Mouse (Mus musculus) MEL (cell line): ENCODE measurements at regions not wholly inside any gene's neighbourhood (a gene's known extent, or its start where the extent isn't known, plus 50 kb on each side); places are given as distances from the start of the nearest gene placed in this dataset.

Source experiments
- DNase-seq: peaks from one replicate; pipeline ENCODE4 v3.0.0; 2011; ENCODE audit warnings: low read depth, low spot score
- H3K27ac ChIP-seq: 2 replicates; pipeline ENCODE4 v1.5.1; 2012; ENCODE audit warnings: low read depth, mild to moderate bottlenecking, control low read depth, low read length, moderate library complexity; ENCODE audit not compliant: control insufficient read depth
- H3K27me3 ChIP-seq, 2 experiments: fragments of 150-350 bp in 1 of 2; sonication (generic) in 1 of 2; 2 replicates each; pipeline ENCODE4 v1.6.1; 2012; ENCODE audit warnings: low read length in 2 of 2, mild to moderate bottlenecking in 2 of 2, improper control_type of control experiment in 1 of 2, moderate library complexity in 1 of 2; ENCODE audit not compliant: insufficient read depth in 2 of 2, control insufficient read depth in 1 of 2
- H3K36me3 ChIP-seq, 2 experiments: 2 replicates each; pipeline ENCODE4 v1.6.1; 2012 to 2014; ENCODE audit warnings: low read length in 2 of 2, improper control_type of control experiment in 1 of 2, inconsistent platforms in 1 of 2, mild to moderate bottlenecking in 1 of 2; ENCODE audit not compliant: insufficient read depth in 2 of 2, control insufficient read depth in 1 of 2
- H3K4me1 ChIP-seq, 2 experiments: fragments of 150-350 bp in 1 of 2; sonication (generic) in 1 of 2; 2 replicates each; pipeline ENCODE4 v1.6.1; 2012; ENCODE audit warnings: low read length in 2 of 2, improper control_type of control experiment in 1 of 2, mild to moderate bottlenecking in 1 of 2; ENCODE audit not compliant: insufficient read depth in 2 of 2, control insufficient read depth in 1 of 2
- H3K4me3 ChIP-seq, 2 experiments: fragments of 150-350 bp in 1 of 2; sonication (generic) in 1 of 2; 2 replicates each; pipeline ENCODE4 v1.5.1; 2012; ENCODE audit warnings: low read depth in 2 of 2, low read length in 2 of 2, mild to moderate bottlenecking in 2 of 2, moderate library complexity in 2 of 2, control low read depth in 1 of 2, improper control_type of control experiment in 1 of 2; ENCODE audit not compliant: control insufficient read depth in 1 of 2, insufficient read depth in 1 of 2
- H3K79me2 ChIP-seq: 2 replicates; pipeline ENCODE4 v1.6.1; 2012; ENCODE audit warnings: mild to moderate bottlenecking, low read length, moderate library complexity; ENCODE audit not compliant: control insufficient read depth, poor library complexity, insufficient read depth
- H3K9ac ChIP-seq: 2 replicates; pipeline ENCODE4 v1.6.1; 2012; ENCODE audit warnings: low read depth, mild to moderate bottlenecking, control low read depth, low read length, moderate library complexity; ENCODE audit not compliant: control insufficient read depth, poor library complexity, severe bottlenecking
- H3K9me3 ChIP-seq: fragments of 150-350 bp; sonication (generic); replicated peaks from 2 replicates; pipeline ENCODE4 v1.6.1; 2012; ENCODE audit warnings: mild to moderate bottlenecking, low read length, improper control_type of control experiment, moderate library complexity; ENCODE audit not compliant: insufficient read depth
- E2F4 ChIP-seq: IDR thresholded peaks from 2 replicates; pipeline ENCODE4 v1.6.1; 2011; ENCODE audit warnings: low read depth, low read length, improper control_type of control experiment, borderline replicate concordance
- ELF1 ChIP-seq: IDR thresholded peaks from 2 replicates; pipeline ENCODE4 v1.6.1; 2014; ENCODE audit warnings: low read depth, mild to moderate bottlenecking, inconsistent platforms, low read length, improper control_type of control experiment, moderate library complexity
- EP300 ChIP-seq, 2 experiments: IDR thresholded peaks; 2 replicates each; pipeline ENCODE4 v1.6.1; 2011; ENCODE audit warnings: improper control_type of control experiment in 2 of 2, low read length in 2 of 2, low read depth in 1 of 2, mild to moderate bottlenecking in 1 of 2
- ETS1 ChIP-seq: IDR thresholded peaks from 2 replicates; pipeline ENCODE4 v1.6.1; 2012; ENCODE audit warnings: low read depth, mild to moderate bottlenecking, inconsistent platforms, low read length, improper control_type of control experiment, moderate library complexity
- GABPA ChIP-seq: IDR thresholded peaks from 2 replicates; pipeline ENCODE4 v1.6.1; 2012; ENCODE audit warnings: low read depth, mild to moderate bottlenecking, inconsistent platforms, low read length, improper control_type of control experiment, moderate library complexity
- HCFC1 ChIP-seq: IDR thresholded peaks from 2 replicates; pipeline ENCODE4 v1.6.1; 2012; ENCODE audit warnings: low read depth, mild to moderate bottlenecking, inconsistent platforms, low read length, improper control_type of control experiment, moderate library complexity
- JUND ChIP-seq: IDR thresholded peaks from 2 replicates; pipeline ENCODE4 v1.6.1; 2011; ENCODE audit warnings: low read depth, mild to moderate bottlenecking, improper control_type of control experiment, low read length
- MAFK ChIP-seq: IDR thresholded peaks from 2 replicates; pipeline ENCODE4 v1.6.1; 2011; ENCODE audit warnings: low read depth, mild to moderate bottlenecking, low read length, improper control_type of control experiment, borderline replicate concordance
- MAX ChIP-seq: IDR thresholded peaks from 2 replicates; pipeline ENCODE4 v1.6.1; 2011; ENCODE audit warnings: low read length, improper control_type of control experiment
- MYB ChIP-seq: IDR thresholded peaks from 2 replicates; pipeline ENCODE4 v1.6.1; 2011; ENCODE audit warnings: mild to moderate bottlenecking, low read depth, low read length, improper control_type of control experiment
- MYC ChIP-seq: IDR thresholded peaks from 2 replicates; pipeline ENCODE4 v1.6.1; 2011; ENCODE audit warnings: low read depth, mild to moderate bottlenecking, low read length, improper control_type of control experiment, moderate library complexity
- NELFE ChIP-seq: IDR thresholded peaks from 2 replicates; pipeline ENCODE4 v1.6.1; 2011; ENCODE audit warnings: low read depth, low read length, improper control_type of control experiment
- NRF1 ChIP-seq: IDR thresholded peaks from 2 replicates; pipeline ENCODE4 v1.6.1; 2014; ENCODE audit warnings: low read depth, mild to moderate bottlenecking, inconsistent platforms, low read length, improper control_type of control experiment, moderate library complexity; ENCODE audit not compliant: poor library complexity, insufficient read depth, severe bottlenecking
- POLR2A ChIP-seq, 2 experiments: IDR thresholded peaks; 2 replicates each; pipeline ENCODE4 v1.6.1; 2011 to 2012; ENCODE audit warnings: low read length in 2 of 2, mild to moderate bottlenecking in 2 of 2, control low read depth in 1 of 2, improper control_type of control experiment in 1 of 2, low read depth in 1 of 2, moderate library complexity in 1 of 2; ENCODE audit not compliant: control insufficient read depth in 1 of 2, insufficient read depth in 1 of 2, poor library complexity in 1 of 2
- POLR2AphosphoS2 ChIP-seq: IDR thresholded peaks from 2 replicates; pipeline ENCODE4 v1.6.1; 2011; ENCODE audit warnings: low read length, improper control_type of control experiment
- POLR2AphosphoS5 ChIP-seq: IDR thresholded peaks from 2 replicates; pipeline ENCODE4 v1.6.1; 2012; ENCODE audit warnings: low read depth, borderline replicate concordance, mild to moderate bottlenecking, inconsistent platforms, low read length, moderate library complexity, mixed read lengths
- RAD21 ChIP-seq: IDR thresholded peaks from 2 replicates; pipeline ENCODE4 v1.6.1; 2011; ENCODE audit warnings: mild to moderate bottlenecking, low read depth, low read length, improper control_type of control experiment
- RCOR1 ChIP-seq: IDR thresholded peaks from 2 replicates; pipeline ENCODE4 v1.6.1; 2012; ENCODE audit warnings: low read depth, mild to moderate bottlenecking, inconsistent platforms, low read length, improper control_type of control experiment
- SIN3A ChIP-seq: IDR thresholded peaks from 2 replicates; pipeline ENCODE4 v1.6.1; 2012; ENCODE audit warnings: low read length, improper control_type of control experiment, inconsistent platforms
- TCF12 ChIP-seq: IDR thresholded peaks from 2 replicates; pipeline ENCODE4 v1.6.1; 2014; ENCODE audit warnings: low read depth, mild to moderate bottlenecking, inconsistent platforms, low read length, improper control_type of control experiment, moderate library complexity
- UBTF ChIP-seq: IDR thresholded peaks from 2 replicates; pipeline ENCODE4 v1.6.1; 2012; ENCODE audit warnings: low read depth, mild to moderate bottlenecking, inconsistent platforms, low read length, improper control_type of control experiment, moderate library complexity, borderline replicate concordance; ENCODE audit not compliant: insufficient read depth
- USF1 ChIP-seq: IDR thresholded peaks from 2 replicates; pipeline ENCODE4 v1.6.1; 2014; ENCODE audit warnings: low read depth, mild to moderate bottlenecking, inconsistent platforms, low read length, improper control_type of control experiment, moderate library complexity
- USF2 ChIP-seq, 2 experiments: IDR thresholded peaks; 2 replicates each; pipeline ENCODE4 v1.6.1; 2011 to 2012; ENCODE audit warnings: improper control_type of control experiment in 2 of 2, low read length in 2 of 2, borderline replicate concordance in 1 of 2, inconsistent platforms in 1 of 2, low read depth in 1 of 2, mild to moderate bottlenecking in 1 of 2; ENCODE audit not compliant: insufficient read depth in 1 of 2
- ZMIZ1 ChIP-seq: IDR thresholded peaks from 2 replicates; pipeline ENCODE4 v1.6.1; 2012; ENCODE audit warnings: low read depth, mild to moderate bottlenecking, inconsistent platforms, low read length, improper control_type of control experiment, moderate library complexity
- ZNF384 ChIP-seq: IDR thresholded peaks from 2 replicates; pipeline ENCODE4 v1.6.1; 2012; ENCODE audit warnings: low read depth, mild to moderate bottlenecking, inconsistent platforms, low read length, improper control_type of control experiment

DNA sequence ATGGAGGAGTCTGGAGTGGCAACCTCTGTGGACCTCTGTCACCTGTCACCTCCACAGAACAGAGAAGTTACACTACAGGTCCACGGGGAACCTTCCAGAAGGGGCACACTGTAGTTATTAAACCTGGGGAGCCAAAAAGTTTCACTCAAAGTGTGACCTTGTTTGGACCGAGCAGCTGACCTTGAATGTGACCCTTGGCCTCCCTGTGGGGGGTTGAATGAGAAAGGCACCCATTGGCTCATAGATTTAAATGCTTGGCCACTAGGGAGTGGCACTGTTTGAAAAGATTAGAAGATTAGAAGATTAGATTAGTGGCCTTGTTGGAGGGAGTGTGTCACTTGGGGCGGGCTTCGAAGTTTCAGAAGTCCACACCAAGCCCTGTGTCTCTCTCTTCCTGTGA lies 160.3 kb upstream of the Igsf21 start:
- no peaks in the 10 kb centered on the region for H3K27me3 ChIP-seq
- no peak overlapping the region for H3K27ac ChIP-seq
- no peaks in the 10 kb centered on the region for H3K9me3 ChIP-seq
- no peak for DNase-seq
- TF ChIP-seq ZMIZ1: no peak
- no peak for TF ChIP-seq ETS1
- no peak for TF ChIP-seq ZNF384
- TF ChIP-seq RAD21: no peak
- TF ChIP-seq RCOR1: no peak
- TF ChIP-seq MYC: no peak
- no peak for TF ChIP-seq POLR2AphosphoS2
- no peak for TF ChIP-seq NRF1
- no peak for TF ChIP-seq JUND
- no peak for TF ChIP-seq USF2 (IDR thresholded peaks at IDR 0.05; ENCODE audit: borderline replicate concordance in 1 of 2, insufficient read depth in 1 of 2, low read depth in 1 of 2, low read length in 2 of 2)
- no peak for TF ChIP-seq MAFK
- TF ChIP-seq NELFE: no peak
- no peak for TF ChIP-seq POLR2AphosphoS5
- no peak for TF ChIP-seq POLR2A (IDR thresholded peaks at IDR 0.05; ENCODE audit: control insufficient read depth in 1 of 2, insufficient read depth in 1 of 2, low read depth in 1 of 2, low read length in 2 of 2, poor library complexity in 1 of 2)
- TF ChIP-seq E2F4: no peak
- TF ChIP-seq TCF12: no peak
- TF ChIP-seq USF1: no peak
- no peak for TF ChIP-seq UBTF
- H3K4me1 ChIP-seq: no peaks in the 10 kb centered on the region
- H3K4me3 ChIP-seq: no peak overlapping the region
- H3K9ac ChIP-seq: no peak overlapping the region
- no peaks in the 10 kb centered on the region for H3K79me2 ChIP-seq
- H3K36me3 ChIP-seq: no peaks in the 10 kb centered on the region

DNA sequence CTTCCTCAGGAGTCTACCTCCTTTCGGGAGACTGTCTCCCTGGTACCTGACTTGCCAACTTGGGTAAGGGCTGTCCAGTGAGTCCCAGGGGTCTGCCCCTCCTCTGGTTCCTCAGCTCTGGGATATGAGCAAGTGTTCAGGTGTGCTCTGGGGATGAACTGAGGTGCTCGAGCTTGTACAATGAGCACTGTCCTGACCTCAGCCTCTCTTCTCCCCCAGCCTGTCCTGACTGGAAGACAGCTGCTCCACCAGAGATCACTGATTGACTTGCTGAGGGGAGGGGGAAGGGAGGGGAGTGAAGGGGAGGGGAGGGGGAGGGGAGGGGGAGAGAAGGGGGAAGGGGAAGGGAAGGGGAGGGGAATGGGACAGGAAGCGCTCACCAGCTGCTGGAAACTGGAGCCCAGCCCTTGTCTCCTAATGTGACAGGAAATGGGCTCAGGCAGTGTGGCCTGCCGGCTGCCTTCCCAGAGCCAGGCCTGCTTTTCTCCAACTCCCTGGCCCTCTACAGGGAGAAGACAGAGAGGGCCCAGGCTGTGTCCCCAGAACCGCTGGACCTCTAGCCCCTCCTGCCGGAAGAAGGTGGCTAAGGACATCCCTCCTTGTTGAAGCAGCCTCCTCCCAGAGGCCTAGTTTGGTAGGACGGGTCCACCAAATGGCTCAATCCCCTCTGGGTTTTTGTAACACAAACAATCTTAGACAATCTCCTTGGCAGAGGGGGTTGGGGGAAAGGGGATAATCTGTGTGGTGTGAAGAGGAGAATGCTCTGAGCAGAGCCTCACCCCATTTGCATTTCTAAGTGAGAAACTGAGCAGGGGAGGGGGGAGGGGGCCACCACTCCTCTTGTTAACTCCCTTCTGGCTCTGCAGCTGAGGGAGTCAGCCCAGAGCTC lies 159.7 kb upstream of the Igsf21 start:
- DNase-seq: no peak
- no peak overlapping the region for H3K9ac ChIP-seq
- TF ChIP-seq POLR2AphosphoS5 (no peak), MAX (no peak), UBTF (no peak), USF2 (IDR thresholded peaks at IDR 0.05; ENCODE audit: borderline replicate concordance in 1 of 2, insufficient read depth in 1 of 2, low read depth in 1 of 2, low read length in 2 of 2) (no peak), EP300 (IDR thresholded peaks at IDR 0.05; ENCODE audit: low read depth in 1 of 2, low read length in 2 of 2) (no peak), MYB (no peak), ETS1 (no peak), HCFC1 (no peak), GABPA (no peak), ZMIZ1 (no peak), TCF12 (no peak), NELFE (no peak), SIN3A (no peak), ELF1 (no peak)
- TF ChIP-seq, all 39 proteins: peak for 0

More for the DNA sequence above, 159.7 kb upstream of the Igsf21 start:
- Histone ChIP-seq H3K27me3 (no peaks in the 10 kb centered on the region), H3K4me3 (no peak overlapping the region), H3K9me3 (no peaks in the 10 kb centered on the region), H3K36me3 (no peaks in the 10 kb centered on the region), H3K27ac (no peak overlapping the region), H3K4me1 (no peaks in the 10 kb centered on the region), H3K79me2 (no peaks in the 10 kb centered on the region)
